Mouse (Mus musculus) thymus, adult 2 months (tissue): ENCODE results near the gene Mafg. TPM values are rescaled to one million over a fixed set of nuclear protein-coding genes. Genes with fewer than 3 reads are reported as not detected.

ENCODE experiments used
- DNase-seq: peaks from one replicate; pipeline ENCODE4 v3.0.0; 2021
- H3K27ac ChIP-seq: fragments of 200-500 bp; 2 replicates; pipeline ENCODE4 v1.5.1; 2012; ENCODE audit warnings: low read length, control low read depth; ENCODE audit not compliant: control insufficient read depth, insufficient read depth
- H3K27me3 ChIP-seq: fragments of 200-500 bp; 2 replicates; pipeline ENCODE4 v1.6.1; 2012; ENCODE audit warnings: mild to moderate bottlenecking, low read length, moderate library complexity, mixed read lengths; ENCODE audit not compliant: control insufficient read depth, insufficient read depth
- H3K36me3 ChIP-seq: fragments of 200-500 bp; 2 replicates; pipeline ENCODE4 v1.6.1; 2012; ENCODE audit warnings: mild to moderate bottlenecking, low read length, moderate library complexity; ENCODE audit not compliant: control insufficient read depth, insufficient read depth
- H3K4me1 ChIP-seq: fragments of 200-500 bp; replicated peaks from 2 replicates; pipeline ENCODE4 v1.6.1; 2012; ENCODE audit warnings: low read length; ENCODE audit not compliant: control insufficient read depth, insufficient read depth
- H3K4me3 ChIP-seq: fragments of 200-500 bp; 2 replicates; pipeline ENCODE4 v1.5.1; 2012; ENCODE audit warnings: mild to moderate bottlenecking, low read length, control low read depth, moderate library complexity; ENCODE audit not compliant: control insufficient read depth, insufficient read depth
- CTCF ChIP-seq: fragments of 200-500 bp; IDR thresholded peaks from 2 replicates; pipeline ENCODE4 v1.5.1; 2012; ENCODE audit warnings: mild to moderate bottlenecking, control low read depth, low read length, moderate library complexity, borderline replicate concordance; ENCODE audit not compliant: control insufficient read depth, poor library complexity, insufficient read depth; ENCODE audit errors: extremely low read depth
- POLR2A ChIP-seq: fragments of 200-500 bp; IDR thresholded peaks from 2 replicates; pipeline ENCODE4 v1.6.1; 2012; ENCODE audit warnings: mild to moderate bottlenecking, low read length, control low read depth, moderate library complexity; ENCODE audit not compliant: control insufficient read depth, poor library complexity, insufficient read depth; ENCODE audit errors: extremely low read depth
- WGBS: fragments of 180-500 bp; shearing (Covaris S2); methylation state at CpG from one replicate; pipeline ENCODE4 v1.1.7; 2018; 5-methylcytosine and 5-hydroxymethylcytosine counted together
- polyA plus RNA-seq: library from polyadenylated mRNA; depleted of rRNA; stranded (reverse); fragments of >200 nt; gene quantifications from 2 replicates; pipeline ENCODE4 v1.2.3, GENCODE M21; 2012

Mafg gene
- polyA plus RNA-seq, 1 experiment = 35.5 TPM

DNA sequence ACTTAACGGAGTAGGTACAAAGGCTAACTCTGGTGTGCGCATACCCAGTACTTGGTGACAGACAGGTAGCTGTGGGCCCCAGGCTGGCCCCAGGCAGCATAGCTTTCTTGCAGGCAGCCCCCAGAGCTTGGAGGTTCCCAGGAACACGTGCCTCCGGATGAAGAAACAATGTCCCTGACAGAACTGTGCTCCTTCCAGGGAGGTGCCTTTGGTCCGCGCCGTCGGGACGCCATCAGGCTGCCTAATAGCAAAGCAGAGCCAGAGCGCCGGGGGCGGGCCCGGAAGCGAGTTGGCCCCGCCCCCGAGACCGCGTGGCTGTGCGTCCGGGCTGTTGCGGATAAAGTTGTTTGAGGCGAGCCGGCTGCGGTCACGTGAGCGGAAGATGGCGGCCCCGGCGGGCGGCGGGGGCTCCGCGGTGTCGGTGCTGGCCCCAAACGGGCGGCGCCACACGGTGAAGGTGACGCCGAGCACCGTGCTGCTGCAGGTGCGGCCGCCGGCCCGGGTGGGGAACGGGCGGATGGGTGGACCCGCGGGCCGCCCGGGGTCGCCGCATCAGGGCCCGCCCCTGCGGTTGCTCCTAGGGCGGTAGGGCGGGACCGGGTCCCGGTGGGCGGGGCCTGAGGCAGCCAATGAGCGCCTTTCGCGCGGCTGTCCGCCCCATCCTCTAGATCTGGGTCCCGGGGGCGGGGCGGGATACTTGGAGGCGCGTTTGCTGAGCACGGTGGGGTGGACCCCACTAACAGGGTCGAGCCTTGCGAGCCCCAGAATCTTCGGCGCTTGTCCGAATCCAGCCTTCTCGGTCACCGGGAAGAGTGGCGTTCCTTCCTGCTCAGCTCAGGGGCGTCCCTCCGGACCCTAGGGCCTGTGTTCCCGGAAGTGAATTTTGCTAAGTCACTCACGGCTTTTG, 39.5 kb upstream of the Mafg start, which contains the start of gene Aspscr1:
Gene Aspscr1 (plus strand): TSS at position 287 of the 907 bp plus-strand sequence.
- Histone ChIP-seq H3K36me3 (no peaks in the 10 kb centered on the region), H3K27ac (peak within 1 kb of the TSS; percentile 4; the same call in 1 of the 2 replicates), H3K4me1 (peaks cover 17% of the 10 kb centered on the region), H3K27me3 (no peaks in the 10 kb centered on the region), H3K4me3 (peak within 1 kb of the TSS; percentile 80)
- 2% methylated on average over 83 of the region's 83 CpGs for WGBS
- peak; percentile 98 for DNase-seq
- peak; percentile 43; the same call in 1 of the 2 replicates for TF ChIP-seq POLR2A
- 0 out of 2 replicates have a peak, but pooled peaks have one; percentile 15 for TF ChIP-seq CTCF

- Histone ChIP-seq H3K4me1 (no peaks in the 10 kb centered on the region), H3K27ac (no peak overlapping the region), H3K4me3 (no peak overlapping the region), H3K27me3 (peaks cover 4% of the 10 kb centered on the region), H3K36me3 (no peaks in the 10 kb centered on the region)
- no peak for TF ChIP-seq CTCF
- no peak for TF ChIP-seq POLR2A
- DNase-seq = no peak
- 78% methylated on average over 3 of the region's 3 CpGs for WGBS
Measured at GRCm38 (mm10) chr11:120666617-120667016, 33.2 kb upstream of the Mafg start.

GRCm38 (mm10) chr11:120665406-120665805, 32.0 kb upstream of the Mafg start:
- no peak for DNase-seq
- peaks cover 13% of the 10 kb centered on the region for H3K27me3 ChIP-seq
- no peak overlapping the region for H3K4me3 ChIP-seq
- TF ChIP-seq CTCF (no peak), POLR2A (no peak)
- no peaks in the 10 kb centered on the region for H3K36me3 ChIP-seq
- 92% methylated on average over 3 of the region's 3 CpGs for WGBS
- H3K27ac ChIP-seq = no peak overlapping the region
- peaks cover 6% of the 10 kb centered on the region for H3K4me1 ChIP-seq

DNA sequence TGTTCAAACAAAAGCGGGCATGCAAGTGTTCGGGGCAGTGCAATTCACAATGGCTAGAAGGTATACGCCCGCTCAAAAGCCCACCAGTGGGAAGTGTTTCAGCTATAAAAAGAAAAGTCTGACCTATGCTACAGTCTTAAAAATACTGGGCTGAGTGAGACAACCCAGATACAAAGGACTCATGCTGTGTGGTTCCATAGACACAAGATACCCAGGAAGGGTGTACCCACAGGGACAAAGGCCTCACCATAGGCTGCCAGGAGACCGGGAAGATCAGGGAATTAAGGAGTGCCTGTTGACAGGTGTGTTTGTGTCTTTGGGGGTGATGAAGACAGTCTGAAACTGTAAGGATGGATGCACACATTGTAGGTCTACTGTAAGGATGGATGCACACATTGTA, 30.3 kb upstream of the Mafg start:
- no peak overlapping the region for H3K27ac ChIP-seq
- peaks cover 25% of the 10 kb centered on the region for H3K27me3 ChIP-seq
- DNase-seq = no peak
- peaks cover 14% of the 10 kb centered on the region for H3K4me1 ChIP-seq
- no peak for TF ChIP-seq POLR2A
- TF ChIP-seq CTCF = no peak
- no peak overlapping the region for H3K4me3 ChIP-seq
- WGBS = 97% methylated on average over 5 of the region's 5 CpGs
- H3K36me3 ChIP-seq = no peaks in the 10 kb centered on the region

DNA sequence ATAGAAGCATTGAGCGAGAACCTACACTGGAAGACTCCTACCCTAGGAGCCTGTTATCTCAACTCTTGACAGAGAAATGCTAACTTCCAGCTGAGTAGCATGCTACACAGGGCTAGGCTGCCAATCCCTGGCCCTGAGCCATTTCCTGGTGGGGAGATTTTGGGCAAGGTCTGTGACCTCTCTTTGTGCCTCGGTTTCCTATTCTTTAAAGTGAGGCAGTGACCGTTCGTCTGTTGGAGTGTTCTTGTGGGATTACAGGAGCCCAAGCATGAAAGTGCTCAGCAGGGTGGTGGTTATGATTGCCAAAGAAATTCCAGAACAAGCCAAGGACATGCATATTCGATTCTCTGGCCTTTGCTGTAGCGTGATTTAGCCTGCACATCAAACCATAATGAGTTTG, 29.4 kb upstream of the Mafg start:
- Histone ChIP-seq H3K27ac (no peak overlapping the region), H3K4me1 (peaks cover 14% of the 10 kb centered on the region), H3K27me3 (peaks cover 25% of the 10 kb centered on the region), H3K36me3 (no peaks in the 10 kb centered on the region), H3K4me3 (no peak overlapping the region)
- TF ChIP-seq CTCF (no peak), POLR2A (no peak)
- 89% methylated on average over 6 of the region's 6 CpGs for WGBS
- DNase-seq = no peak

DNA sequence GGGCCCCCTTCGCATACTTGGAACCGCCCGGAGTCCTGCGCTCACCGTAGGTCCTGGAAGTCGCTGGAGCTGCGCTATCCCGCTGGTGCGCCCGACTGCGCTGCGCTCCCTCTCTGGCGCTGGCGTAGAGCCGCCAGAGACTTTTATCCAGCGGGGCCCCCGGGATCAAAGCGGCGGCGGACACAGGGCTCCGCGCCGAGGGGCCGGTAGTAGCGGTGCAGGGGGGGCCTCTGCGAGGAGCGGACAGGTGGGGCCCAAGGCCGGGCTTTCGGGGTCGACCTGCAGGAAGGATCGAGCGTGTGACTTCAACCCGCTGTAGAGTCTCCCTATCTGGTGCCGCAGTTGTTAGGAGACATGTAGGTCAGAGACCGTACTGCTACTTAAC, 27.7 kb upstream of the Mafg start, which contains the start of gene Notum:
Gene Notum (minus strand): TSS at position 100 of the 385 bp plus-strand sequence.
- TF ChIP-seq CTCF (no peak), POLR2A (no peak)
- no peaks in the 10 kb centered on the region for H3K36me3 ChIP-seq
- H3K27me3 ChIP-seq = peaks cover 25% of the 10 kb centered on the region
- H3K4me1 ChIP-seq = peaks cover 14% of the 10 kb centered on the region
- H3K27ac ChIP-seq = no peak within 1 kb of the TSS
- peak within 1 kb of the TSS; percentile 15 for H3K4me3 ChIP-seq
- DNase-seq = no peak
- WGBS = 3% methylated on average over 35 of the region's 35 CpGs
